Mouse (Mus musculus): ENCODE data around the gene Fmc1. TPM values are rescaled to one million over a fixed set of nuclear protein-coding genes. Genes with fewer than 3 reads are reported as not detected.
"Not testable (repeated sequence)": the region's sequence is repeated elsewhere in the genome, so short reads cannot be mapped to it uniquely, and the experiment has no call there.

Fmc1 gene
- polyA plus RNA-seq, 1 experiment from 2014 or later: 164 TPM

DNA sequence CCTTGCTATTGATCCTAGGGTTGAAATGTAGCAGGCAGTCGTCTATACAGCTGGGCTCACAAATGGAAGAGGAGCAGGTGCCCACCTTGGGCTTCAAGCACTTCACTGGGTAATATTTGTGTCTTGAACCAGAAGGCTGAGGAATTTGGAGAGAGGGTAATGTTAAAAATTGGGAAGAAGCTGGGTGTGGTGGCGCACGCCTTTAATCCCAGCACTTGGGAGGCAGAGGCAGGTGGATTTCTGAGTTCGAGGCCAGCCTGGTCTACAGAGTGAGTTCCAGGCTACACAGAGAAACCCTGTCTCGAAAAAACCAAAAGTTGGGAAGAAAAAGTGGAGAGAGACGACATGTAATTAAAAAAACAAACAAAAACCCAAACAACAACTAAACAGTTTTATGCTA, 16.5 kb downstream of the Fmc1 start:
- not testable (repeated sequence) for H3K36me3 ChIP-seq (ENCODE audit: control insufficient read depth, insufficient read depth, low read length); H3K27me3 ChIP-seq (replicated peaks; ENCODE audit: control insufficient read depth, insufficient read depth, low read length); DNase-seq (ENCODE audit: low spot score); H3K4me1 ChIP-seq (replicated peaks; ENCODE audit: control insufficient read depth, insufficient read depth, low read length); H3K9me3 ChIP-seq (ENCODE audit: control insufficient read depth, low read length); ATAC-seq (replicated peaks; ENCODE audit: low FRiP score, low TSS enrichment, low read depth)
- peak overlapping the region; percentile 91 for H3K9ac ChIP-seq (ENCODE audit: low read length)
- H3K4me3 ChIP-seq (ENCODE audit: low read depth, low read length): peak overlapping the region; percentile 64
- WGBS: 74% methylated on average over 6 of the region's 6 CpGs
- peak overlapping the region; percentile 59 for H3K4me2 ChIP-seq (ENCODE audit: low read length)
- peak overlapping the region; percentile 99; the same call in 1 of the 2 replicates for H3K27ac ChIP-seq (ENCODE audit: low read depth)

DNA sequence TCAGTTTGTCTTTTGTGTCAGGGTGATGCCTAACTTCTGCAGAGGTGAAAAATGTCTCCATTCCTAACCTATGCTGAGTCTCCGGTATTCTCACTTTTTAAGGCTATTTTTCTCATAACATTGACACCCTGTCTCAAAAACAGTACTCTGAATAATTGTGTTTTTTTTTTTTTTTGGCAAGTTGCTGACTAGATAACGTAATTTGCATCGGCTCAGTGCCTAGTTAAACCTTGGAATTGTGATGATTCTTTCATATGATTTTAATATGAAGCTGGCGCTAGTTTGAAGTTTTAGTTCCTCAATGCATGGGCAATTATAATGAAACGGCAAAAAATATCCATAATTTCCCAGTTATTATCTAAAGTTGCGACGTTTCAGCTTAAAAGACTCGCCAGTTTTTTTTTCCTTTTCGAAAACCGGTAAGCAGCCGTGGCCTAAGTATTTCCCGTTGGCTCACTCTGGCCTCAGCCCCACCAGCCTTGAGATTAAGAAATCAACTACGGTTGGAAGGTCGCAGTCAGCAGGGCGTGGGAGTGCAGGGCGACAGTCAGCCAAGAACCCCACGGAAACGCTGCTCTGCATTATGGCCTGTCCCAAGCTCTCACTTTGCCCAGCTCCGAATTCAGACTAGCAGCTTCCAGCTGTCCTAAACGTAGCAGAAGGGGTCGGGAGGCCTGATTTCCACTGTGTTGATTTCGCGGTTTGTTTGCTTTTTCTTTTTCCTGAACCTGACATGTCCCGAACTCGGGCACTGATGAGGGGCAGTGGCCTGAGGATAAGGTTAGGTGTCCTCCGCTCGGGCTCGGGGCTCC, 17.2 kb downstream of the Fmc1 start:
- H3K27me3 ChIP-seq (replicated peaks; ENCODE audit: control insufficient read depth, insufficient read depth, low read length): no peaks in the 10 kb centered on the region
- H3K4me2 ChIP-seq (ENCODE audit: low read length): peak overlapping the region; percentile 59
- H3K4me3 ChIP-seq (ENCODE audit: low read depth, low read length): peak overlapping the region; percentile 64
- peaks cover 4% of the 10 kb centered on the region; the same call in 1 of the 2 replicates for H3K4me1 ChIP-seq (replicated peaks; ENCODE audit: control insufficient read depth, insufficient read depth, low read length)
- peak; percentile 38 for ATAC-seq (replicated peaks; ENCODE audit: low FRiP score, low TSS enrichment, low read depth)
- H3K9me3 ChIP-seq (ENCODE audit: control insufficient read depth, low read length): no peaks in the 10 kb centered on the region
- H3K9ac ChIP-seq (ENCODE audit: low read length): peak overlapping the region; percentile 91
- WGBS: 6% methylated on average over 28 of the region's 28 CpGs
- H3K27ac ChIP-seq (ENCODE audit: low read depth): peak overlapping the region; percentile 99
- DNase-seq (ENCODE audit: low spot score): peak; percentile 95
- H3K36me3 ChIP-seq (ENCODE audit: control insufficient read depth, insufficient read depth, low read length): 0 out of 2 replicates have a peak, but pooled peaks cover 1% of the 10 kb centered on the region

DNA sequence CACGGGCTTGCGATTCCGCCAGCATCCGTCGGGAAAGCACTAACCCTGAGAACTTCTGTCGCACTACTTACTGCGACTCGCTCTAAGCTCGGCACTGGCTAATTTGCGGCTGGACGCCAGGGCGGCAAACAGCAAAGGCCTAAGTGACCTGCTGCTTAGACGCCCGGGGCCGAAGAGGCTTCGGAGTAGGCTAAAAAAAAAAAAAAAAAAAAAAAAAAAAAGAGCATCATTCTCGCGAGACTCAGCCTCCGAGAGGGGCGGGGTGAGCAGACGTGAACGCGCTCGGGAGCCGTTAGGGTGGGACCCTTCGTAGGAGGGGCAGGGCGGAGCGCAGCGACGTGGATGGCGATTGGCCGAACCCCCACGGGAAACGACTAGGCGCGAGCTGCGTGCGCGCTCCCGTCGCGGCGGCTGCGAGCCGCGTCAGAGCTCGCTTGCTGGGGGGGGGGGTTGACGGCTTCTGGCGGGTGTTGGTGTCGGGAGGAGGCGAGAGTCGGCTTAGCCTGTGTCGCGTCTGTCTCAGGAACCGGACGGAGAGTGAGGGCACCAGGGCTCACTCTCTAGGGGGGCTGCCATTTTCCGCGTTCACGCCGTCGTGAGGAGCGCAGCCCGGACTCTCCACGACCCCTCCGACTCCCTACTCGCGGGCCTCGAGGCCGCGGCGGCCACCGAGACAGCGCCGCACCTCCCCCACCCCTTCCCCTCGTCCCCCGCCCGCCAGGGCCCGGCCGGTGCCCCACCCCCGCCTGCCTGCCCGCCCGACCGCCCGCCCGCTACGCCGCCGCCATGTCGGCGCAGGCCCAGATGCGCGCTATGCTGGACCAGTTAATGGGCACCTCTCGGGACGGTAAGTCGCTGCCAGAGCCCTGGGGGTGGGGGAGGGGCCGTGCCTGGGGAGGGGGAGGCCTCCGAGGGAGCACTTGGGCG, 18.0 kb downstream of the Fmc1 start, which contains the start of gene Luc7l2:
Luc7l2 (plus strand) TSS at position 273 of the 927 bp plus-strand sequence.
- Histone ChIP-seq H3K9ac (ENCODE audit: low read length) (peak within 1 kb of the TSS; percentile 91), H3K4me3 (ENCODE audit: low read depth, low read length) (peak within 1 kb of the TSS; percentile 64), H3K4me2 (ENCODE audit: low read length) (peak within 1 kb of the TSS; percentile 59), H3K27ac (ENCODE audit: low read depth) (peak within 1 kb of the TSS; percentile 99), H3K36me3 (ENCODE audit: control insufficient read depth, insufficient read depth, low read length) (peaks cover 10% of the 10 kb centered on the region; the same call in 1 of the 2 replicates), H3K27me3 (replicated peaks; ENCODE audit: control insufficient read depth, insufficient read depth, low read length) (no peaks in the 10 kb centered on the region), H3K9me3 (ENCODE audit: control insufficient read depth, low read length) (no peaks in the 10 kb centered on the region), H3K4me1 (replicated peaks; ENCODE audit: control insufficient read depth, insufficient read depth, low read length) (peaks cover 4% of the 10 kb centered on the region; the same call in 1 of the 2 replicates)
- WGBS: under 1% methylated on average over 93 of the region's 98 CpGs
- DNase-seq (ENCODE audit: low spot score) (peak; percentile 96), ATAC-seq (replicated peaks; ENCODE audit: low FRiP score, low TSS enrichment, low read depth) (peak; percentile 89)

DNA sequence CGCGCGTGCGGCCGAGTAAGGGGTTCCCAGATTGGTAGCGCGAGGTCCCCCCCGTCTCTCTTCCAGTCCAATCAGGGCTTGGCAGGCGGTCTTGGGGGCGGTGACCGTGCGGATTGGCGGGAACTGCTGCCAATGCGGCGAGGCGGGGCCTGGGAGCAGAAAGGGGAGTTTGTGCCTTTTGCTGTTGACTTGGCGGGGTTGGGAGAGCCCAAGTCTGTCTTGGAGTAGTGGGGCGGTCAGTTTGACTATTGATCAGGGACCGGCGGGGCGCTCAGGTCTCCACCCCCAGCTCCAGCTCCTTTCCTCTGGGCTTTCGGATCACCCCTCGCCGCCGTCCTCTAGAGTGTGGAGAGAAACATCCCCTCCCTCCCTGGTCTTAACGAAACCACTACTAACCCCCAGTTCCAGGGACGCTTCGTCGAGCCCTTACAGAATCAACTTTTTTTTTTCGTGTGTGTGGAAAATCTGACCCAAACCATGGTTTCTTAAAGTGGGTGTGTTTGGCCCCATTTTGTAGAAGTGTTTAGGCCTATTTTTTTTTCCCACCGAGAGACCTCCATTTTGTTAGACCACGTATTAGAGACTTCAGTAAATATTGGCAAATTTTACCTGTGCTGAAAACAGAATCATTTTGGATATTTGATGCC, 18.8 kb downstream of the Fmc1 start:
- H3K4me3 ChIP-seq (ENCODE audit: low read depth, low read length): peak overlapping the region; percentile 64
- peak overlapping the region; percentile 99 for H3K27ac ChIP-seq (ENCODE audit: low read depth)
- DNase-seq (ENCODE audit: low spot score) (peak; percentile 98), ATAC-seq (replicated peaks; ENCODE audit: low FRiP score, low TSS enrichment, low read depth) (peak; percentile 94)
- peak overlapping the region; percentile 91 for H3K9ac ChIP-seq (ENCODE audit: low read length)
- H3K4me1 ChIP-seq (replicated peaks; ENCODE audit: control insufficient read depth, insufficient read depth, low read length): peaks cover 4% of the 10 kb centered on the region; the same call in 1 of the 2 replicates
- peak overlapping the region; percentile 55 for H3K4me2 ChIP-seq (ENCODE audit: low read length)
- H3K27me3 ChIP-seq (replicated peaks; ENCODE audit: control insufficient read depth, insufficient read depth, low read length): no peaks in the 10 kb centered on the region
- WGBS: under 1% methylated on average over 29 of the region's 32 CpGs
- H3K36me3 ChIP-seq (ENCODE audit: control insufficient read depth, insufficient read depth, low read length): peaks cover 12% of the 10 kb centered on the region; the same call in 1 of the 2 replicates
- H3K9me3 ChIP-seq (ENCODE audit: control insufficient read depth, low read length): no peaks in the 10 kb centered on the region

DNA sequence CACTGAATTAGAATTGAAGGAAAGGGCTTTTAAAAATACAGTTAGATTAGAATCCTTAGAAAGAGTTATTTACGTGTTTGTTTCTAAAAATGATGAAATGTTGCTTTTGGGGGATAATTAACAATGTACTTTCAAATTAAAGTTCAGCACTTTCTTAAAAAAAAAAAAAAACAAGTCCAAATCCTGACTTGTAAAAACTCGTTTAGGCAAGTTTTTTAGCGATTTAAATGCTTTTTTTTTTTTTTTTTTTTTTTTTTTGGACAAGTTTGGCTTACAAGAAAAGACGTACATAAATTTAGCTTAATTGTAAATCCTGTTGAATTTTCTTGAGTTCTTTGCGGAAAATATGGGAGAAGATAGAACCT, 19.3 kb downstream of the Fmc1 start:
- H3K27me3 ChIP-seq (replicated peaks; ENCODE audit: control insufficient read depth, insufficient read depth, low read length): no peaks in the 10 kb centered on the region
- H3K4me2 ChIP-seq (ENCODE audit: low read length): peak overlapping the region; percentile 55
- WGBS: 18% methylated on average over 5 of the region's 5 CpGs
- H3K9ac ChIP-seq (ENCODE audit: low read length): peak overlapping the region; percentile 91
- peaks cover 4% of the 10 kb centered on the region; the same call in 1 of the 2 replicates for H3K4me1 ChIP-seq (replicated peaks; ENCODE audit: control insufficient read depth, insufficient read depth, low read length)
- H3K36me3 ChIP-seq (ENCODE audit: control insufficient read depth, insufficient read depth, low read length): peaks cover 16% of the 10 kb centered on the region
- H3K4me3 ChIP-seq (ENCODE audit: low read depth, low read length): peak overlapping the region; percentile 64
- peak overlapping the region; percentile 99; the same call in 1 of the 2 replicates for H3K27ac ChIP-seq (ENCODE audit: low read depth)
- ATAC-seq (replicated peaks; ENCODE audit: low FRiP score, low TSS enrichment, low read depth) (no peak), DNase-seq (ENCODE audit: low spot score) (no peak)
- no peaks in the 10 kb centered on the region for H3K9me3 ChIP-seq (ENCODE audit: control insufficient read depth, low read length)

DNA sequence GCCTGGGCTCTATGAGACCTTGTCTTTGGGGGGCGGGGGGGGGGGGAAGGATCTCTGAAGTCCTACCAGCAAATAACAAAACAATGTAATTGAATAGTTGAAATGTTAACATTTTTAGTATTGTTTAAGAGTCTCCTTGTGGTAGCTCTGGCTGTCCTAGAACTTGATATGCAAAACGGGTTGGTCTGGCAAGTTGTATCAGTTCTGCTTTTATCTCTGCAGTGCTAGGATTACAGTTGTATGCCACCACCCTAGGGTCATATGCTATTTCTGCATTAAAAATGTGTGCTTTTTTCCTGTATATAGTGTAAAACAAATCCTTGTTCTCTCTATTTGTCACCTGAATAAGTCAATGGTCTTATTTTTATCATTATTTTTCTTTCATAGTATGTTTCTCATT, 42.8 kb downstream of the Fmc1 start:
- Histone ChIP-seq H3K9ac (ENCODE audit: low read length) (no peak overlapping the region), H3K4me3 (ENCODE audit: low read depth, low read length) (no peak overlapping the region), H3K4me1 (replicated peaks; ENCODE audit: control insufficient read depth, insufficient read depth, low read length) (no peaks in the 10 kb centered on the region), H3K9me3 (ENCODE audit: control insufficient read depth, low read length) (no peaks in the 10 kb centered on the region), H3K36me3 (ENCODE audit: control insufficient read depth, insufficient read depth, low read length) (peaks cover 59% of the 10 kb centered on the region), H3K27ac (ENCODE audit: low read depth) (no peak overlapping the region), H3K27me3 (replicated peaks; ENCODE audit: control insufficient read depth, insufficient read depth, low read length) (no peaks in the 10 kb centered on the region), H3K4me2 (ENCODE audit: low read length) (no peak overlapping the region)
- ATAC-seq (replicated peaks; ENCODE audit: low FRiP score, low TSS enrichment, low read depth) (no peak), DNase-seq (ENCODE audit: low spot score) (no peak)
- 93% methylated on average over 2 of the region's 2 CpGs for WGBS

DNA sequence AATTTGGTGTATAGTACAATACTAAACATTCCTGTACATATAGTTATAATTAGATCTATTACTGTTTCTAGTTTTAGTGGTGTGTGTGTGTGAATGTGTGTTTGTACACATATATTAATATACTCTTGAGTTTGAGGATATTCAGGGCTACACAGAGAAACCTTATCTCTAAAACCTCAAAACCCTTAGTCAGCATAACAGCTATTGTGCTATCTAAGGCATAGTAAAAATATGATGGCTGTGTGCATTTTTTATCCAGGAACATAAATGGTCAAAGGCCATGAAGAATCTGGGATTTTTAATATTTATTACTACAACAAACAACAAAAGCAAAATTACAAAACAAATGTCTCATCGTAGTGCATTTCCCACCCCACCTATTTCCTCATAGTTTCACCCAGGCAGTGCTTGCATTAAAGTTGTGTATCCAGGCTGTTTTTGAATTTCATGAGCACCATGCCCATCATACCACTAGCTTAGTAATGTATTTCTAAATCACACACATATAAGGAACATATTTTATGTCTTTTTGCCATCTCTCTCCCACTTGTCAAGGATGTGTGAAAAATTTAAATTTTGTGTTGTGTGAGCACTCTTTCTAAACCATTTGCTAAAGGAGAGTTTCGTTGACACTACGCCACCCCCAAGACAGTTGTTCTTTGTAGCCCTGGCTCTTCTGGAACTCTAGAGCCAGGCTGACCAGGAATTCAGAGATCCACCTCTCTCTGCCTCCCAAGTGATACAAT, 47.0 kb downstream of the Fmc1 start:
- 97% methylated on average over 3 of the region's 3 CpGs for WGBS
- Histone ChIP-seq H3K27ac (ENCODE audit: low read depth) (no peak overlapping the region), H3K9me3 (ENCODE audit: control insufficient read depth, low read length) (no peaks in the 10 kb centered on the region), H3K27me3 (replicated peaks; ENCODE audit: control insufficient read depth, insufficient read depth, low read length) (no peaks in the 10 kb centered on the region), H3K9ac (ENCODE audit: low read length) (no peak overlapping the region), H3K4me2 (ENCODE audit: low read length) (no peak overlapping the region), H3K4me3 (ENCODE audit: low read depth, low read length) (no peak overlapping the region), H3K4me1 (replicated peaks; ENCODE audit: control insufficient read depth, insufficient read depth, low read length) (no peaks in the 10 kb centered on the region), H3K36me3 (ENCODE audit: control insufficient read depth, insufficient read depth, low read length) (peaks cover 53% of the 10 kb centered on the region)
- ATAC-seq (replicated peaks; ENCODE audit: low FRiP score, low TSS enrichment, low read depth) (no peak), DNase-seq (ENCODE audit: low spot score) (no peak)

Data from intestine, embryonic 14.5 days (tissue).